Mouse (Mus musculus) neural tube, embryonic 12.5 days (tissue): ENCODE results near the gene Csrnp2. TPM values are rescaled to one million over a fixed set of nuclear protein-coding genes. Genes with fewer than 3 reads are reported as not detected.

Source experiments
- ATAC-seq: fragments of 200-750 bp; cut with Nextera tagmentation; 2 replicates; pipeline ENCODE4 v1.8.0; 2017; ENCODE audit warnings: low read depth, mild to moderate bottlenecking, moderate TSS enrichment, moderate library complexity; ENCODE audit not compliant: low FRiP score
- H3K27ac ChIP-seq: fragments of 300-500 bp; sonication (generic); 2 replicates; pipeline ENCODE4 v1.5.1; 2016
- H3K27me3 ChIP-seq: fragments of 300-500 bp; sonication (generic); replicated peaks from 2 replicates; pipeline ENCODE4 v1.6.1; 2016; ENCODE audit warnings: mild to moderate bottlenecking
- H3K36me3 ChIP-seq: fragments of 300-500 bp; sonication (generic); 2 replicates; pipeline ENCODE4 v1.6.1; 2016; ENCODE audit warnings: mild to moderate bottlenecking
- H3K4me1 ChIP-seq: fragments of 300-500 bp; sonication (generic); 2 replicates; pipeline ENCODE4 v1.6.1; 2016
- H3K4me2 ChIP-seq: fragments of 300-500 bp; sonication (generic); replicated peaks from 2 replicates; pipeline ENCODE4 v1.6.1; 2016; ENCODE audit warnings: mild to moderate bottlenecking
- H3K4me3 ChIP-seq: fragments of 300-500 bp; sonication (generic); 2 replicates; pipeline ENCODE4 v1.5.1; 2016
- H3K9ac ChIP-seq: fragments of 300-500 bp; sonication (generic); 2 replicates; pipeline ENCODE4 v1.6.1; 2016; ENCODE audit warnings: mild to moderate bottlenecking
- H3K9me3 ChIP-seq: fragments of 300-500 bp; sonication (generic); 2 replicates; pipeline ENCODE4 v1.6.1; 2016; ENCODE audit warnings: mild to moderate bottlenecking
- WGBS: fragments of 180-500 bp; shearing (Covaris S2); methylation state at CpG from one replicate; pipeline ENCODE4 v1.1.7; 2016; 5-methylcytosine and 5-hydroxymethylcytosine counted together
- polyA plus RNA-seq: library from polyadenylated mRNA; unstranded; fragments of >200 nt; fragmentation: Nextera tagmentation; extraction: Ambion mirVana; gene quantifications from 2 replicates; pipeline ENCODE4 v1.2.1, GENCODE M21; 2016

Csrnp2 gene
- polyA plus RNA-seq, 1 experiment from 2014 or later: 42.6 TPM

DNA sequence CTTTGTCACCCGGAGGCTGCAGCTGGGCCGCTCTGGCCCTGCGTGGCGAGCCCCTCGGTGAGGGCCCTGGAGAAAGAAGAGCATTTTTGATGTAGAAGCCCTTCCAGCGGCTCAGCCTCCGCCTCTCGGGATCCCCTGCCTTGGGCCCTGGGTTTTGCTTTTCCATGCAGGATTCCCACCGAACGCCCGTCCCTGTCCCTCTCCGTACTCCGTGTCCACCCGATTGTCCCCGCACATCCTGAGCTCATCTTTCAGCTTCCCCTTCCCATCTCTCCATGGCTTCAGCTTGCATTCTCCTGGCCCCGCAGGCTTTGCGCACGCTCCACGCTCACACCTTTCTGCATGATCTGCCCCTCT is 26.1 kb downstream of the Csrnp2 start:
- peaks cover 20% of the 10 kb centered on the region for H3K36me3 ChIP-seq
- under 1% methylated on average over 19 of the region's 19 CpGs for WGBS
- no peaks in the 10 kb centered on the region for H3K27me3 ChIP-seq
- H3K27ac ChIP-seq: peak overlapping the region; percentile 43; the same call in 1 of the 2 replicates
- H3K4me3 ChIP-seq: peak overlapping the region; percentile 64
- H3K4me2 ChIP-seq: peak overlapping the region; percentile 92
- peak; percentile 45; the same call in 1 of the 2 replicates for ATAC-seq
- no peaks in the 10 kb centered on the region for H3K9me3 ChIP-seq
- H3K4me1 ChIP-seq: peaks cover 23% of the 10 kb centered on the region
- peak overlapping the region; percentile 79 for H3K9ac ChIP-seq

DNA sequence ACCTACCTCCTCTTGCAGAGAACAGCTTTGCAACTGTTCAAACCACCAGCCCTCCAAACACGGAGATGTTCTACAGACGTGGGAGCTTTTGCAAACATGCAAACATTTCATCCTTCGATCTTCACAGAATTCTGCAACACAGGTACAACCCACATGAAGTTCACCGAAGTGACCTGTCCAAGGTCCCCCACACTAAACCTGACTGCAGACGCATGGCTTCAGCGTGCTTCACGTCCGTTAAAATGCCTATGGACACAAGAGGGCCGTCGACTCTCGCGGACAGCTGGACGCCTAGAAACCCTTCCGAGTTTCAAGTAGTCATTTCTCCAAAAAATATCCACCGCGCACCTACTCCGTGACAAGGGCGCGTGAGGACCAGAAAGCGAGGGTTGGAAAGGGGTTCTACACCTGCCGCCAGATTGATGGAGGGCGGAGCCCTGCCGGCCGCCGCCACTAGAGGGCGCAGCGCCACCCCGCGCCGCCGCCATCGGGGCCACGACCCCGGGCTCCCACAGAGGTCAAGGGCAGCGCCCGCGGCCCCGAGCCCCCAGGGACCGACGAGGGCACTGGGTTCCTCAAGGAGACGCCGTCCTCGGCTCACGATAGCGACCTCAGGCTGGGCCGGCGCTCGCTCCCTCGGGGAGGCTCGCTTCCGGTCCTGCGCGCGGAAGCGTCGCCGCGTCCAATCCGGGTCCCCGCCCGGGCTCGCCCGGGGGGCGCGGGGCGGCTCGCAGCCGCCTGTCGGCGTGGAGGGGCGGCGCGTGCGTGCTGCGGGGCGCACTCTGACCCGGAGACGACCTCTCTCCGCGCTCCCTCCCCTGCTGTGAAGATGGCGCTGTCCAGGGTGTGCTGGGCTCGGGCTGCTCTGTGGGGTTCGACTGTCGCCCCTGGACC is 26.7 kb downstream of the Csrnp2 start, which contains the start of gene Letmd1:
Gene Letmd1, plus strand, starts transcription at position 729 of the 894 bp plus-strand sequence.
- WGBS: 2% methylated on average over 84 of the region's 84 CpGs
- peaks cover 23% of the 10 kb centered on the region for H3K4me1 ChIP-seq
- H3K36me3 ChIP-seq: peaks cover 13% of the 10 kb centered on the region
- H3K9ac ChIP-seq: peak within 1 kb of the TSS; percentile 79
- peak within 1 kb of the TSS; percentile 43; the same call in 1 of the 2 replicates for H3K27ac ChIP-seq
- no peaks in the 10 kb centered on the region for H3K9me3 ChIP-seq
- H3K4me2 ChIP-seq: peak within 1 kb of the TSS; percentile 92
- peak within 1 kb of the TSS; percentile 64 for H3K4me3 ChIP-seq
- no peaks in the 10 kb centered on the region for H3K27me3 ChIP-seq
- ATAC-seq: peak; percentile 91

DNA sequence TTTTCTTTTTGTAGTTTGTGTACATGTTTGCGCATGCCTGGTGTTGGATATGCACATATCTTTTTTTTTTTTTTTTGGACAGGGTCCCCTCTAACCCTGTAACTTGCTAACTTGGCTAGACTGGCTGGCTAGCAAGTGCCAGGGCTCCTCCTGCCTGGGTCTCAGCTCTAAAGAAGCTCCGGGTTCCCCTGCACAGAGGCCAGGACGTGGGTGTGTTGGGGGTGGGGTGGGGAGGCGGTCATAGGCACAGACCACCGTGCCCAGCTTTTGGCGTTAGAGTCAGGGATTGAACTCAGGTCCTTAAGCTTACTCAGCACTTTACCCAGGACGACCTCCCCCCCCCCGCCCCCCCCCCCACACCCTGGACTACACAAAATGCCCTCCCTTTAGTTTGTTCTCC is 27.6 kb downstream of the Csrnp2 start:
- 44% methylated on average over 8 of the region's 8 CpGs for WGBS
- ATAC-seq: no peak
- Histone ChIP-seq H3K4me2 (peak overlapping the region; percentile 92), H3K9ac (peak overlapping the region; percentile 79), H3K4me1 (peaks cover 23% of the 10 kb centered on the region), H3K9me3 (no peaks in the 10 kb centered on the region), H3K36me3 (peaks cover 10% of the 10 kb centered on the region; the same call in 1 of the 2 replicates), H3K27ac (no peak overlapping the region), H3K4me3 (peak overlapping the region; percentile 64), H3K27me3 (no peaks in the 10 kb centered on the region)

DNA sequence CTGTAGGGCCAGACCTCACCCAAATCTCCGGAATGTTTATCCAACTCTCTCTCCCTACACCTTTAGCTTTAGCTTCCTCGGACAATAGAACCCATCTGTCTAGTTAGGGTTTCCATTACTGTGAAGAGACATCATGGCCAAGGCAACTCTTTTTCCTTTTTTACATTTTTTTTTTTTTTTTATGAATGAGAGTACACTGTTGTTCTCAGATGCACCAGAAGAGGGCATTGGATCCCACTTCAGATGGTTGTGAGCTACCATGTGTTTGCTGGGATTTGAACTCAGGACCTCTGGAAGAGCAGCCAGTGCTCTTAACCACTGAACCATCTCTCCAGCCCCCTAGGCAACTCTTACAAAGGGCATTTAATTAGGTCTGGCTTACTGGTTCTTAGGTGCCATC is 29.9 kb downstream of the Csrnp2 start:
- Histone ChIP-seq H3K4me3 (no peak overlapping the region), H3K9ac (no peak overlapping the region), H3K27ac (no peak overlapping the region), H3K4me1 (peaks cover 22% of the 10 kb centered on the region), H3K9me3 (no peaks in the 10 kb centered on the region), H3K36me3 (no peaks in the 10 kb centered on the region), H3K4me2 (no peak overlapping the region), H3K27me3 (no peaks in the 10 kb centered on the region)
- WGBS: 74% methylated on average over 2 of the region's 2 CpGs
- ATAC-seq: no peak

DNA sequence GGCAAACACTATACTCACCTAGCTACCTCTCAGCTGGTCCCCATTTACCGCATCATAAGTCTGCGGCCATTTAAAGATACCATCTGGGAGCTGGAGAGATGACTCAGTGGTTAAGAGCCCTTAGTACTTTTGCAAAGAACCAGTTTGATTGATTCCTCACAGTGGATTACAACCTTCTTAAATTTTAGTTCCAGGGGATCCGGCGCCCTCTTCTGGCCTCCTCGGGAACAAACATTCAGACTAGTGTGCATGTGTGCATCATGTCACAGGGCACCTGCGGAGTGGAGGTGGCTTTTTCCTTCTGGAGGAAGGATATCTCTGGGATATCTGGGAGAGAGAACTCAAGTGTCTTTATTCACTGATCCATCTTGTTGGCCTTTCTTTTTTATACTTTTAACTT is 31.6 kb downstream of the Csrnp2 start:
- 30% methylated on average over 6 of the region's 6 CpGs for WGBS
- no peak overlapping the region for H3K9ac ChIP-seq
- H3K36me3 ChIP-seq: no peaks in the 10 kb centered on the region
- no peak overlapping the region for H3K4me3 ChIP-seq
- no peaks in the 10 kb centered on the region for H3K27me3 ChIP-seq
- no peak overlapping the region for H3K27ac ChIP-seq
- H3K4me2 ChIP-seq: no peak overlapping the region
- H3K4me1 ChIP-seq: peaks cover 11% of the 10 kb centered on the region
- H3K9me3 ChIP-seq: no peaks in the 10 kb centered on the region
- no peak for ATAC-seq

DNA sequence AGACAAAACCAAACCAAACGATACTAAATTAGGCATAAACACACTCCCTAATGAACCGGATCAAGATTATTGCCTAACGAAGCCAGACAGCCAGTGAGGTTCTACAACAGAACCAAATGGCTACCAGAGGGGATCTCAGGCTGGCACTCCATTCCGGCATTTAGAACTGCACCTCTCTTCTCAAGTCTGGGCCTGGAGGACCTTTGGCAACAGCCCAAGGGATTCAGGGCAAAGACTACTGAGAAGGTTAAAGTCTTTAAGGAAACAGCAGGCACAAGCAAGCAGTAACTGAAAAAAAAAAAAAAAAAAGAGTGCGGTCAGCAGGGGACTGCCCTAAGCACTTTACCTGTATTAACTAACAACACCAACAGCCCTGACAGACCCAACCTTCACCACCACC is 33.2 kb downstream of the Csrnp2 start:
- ATAC-seq: no peak
- no peak overlapping the region for H3K9ac ChIP-seq
- no peaks in the 10 kb centered on the region for H3K36me3 ChIP-seq
- no peak overlapping the region for H3K27ac ChIP-seq
- H3K4me1 ChIP-seq: no peaks in the 10 kb centered on the region
- H3K4me2 ChIP-seq: no peak overlapping the region
- H3K4me3 ChIP-seq: no peak overlapping the region
- no peaks in the 10 kb centered on the region for H3K27me3 ChIP-seq
- no peaks in the 10 kb centered on the region for H3K9me3 ChIP-seq
- 75% methylated on average over 5 of the region's 5 CpGs for WGBS

DNA sequence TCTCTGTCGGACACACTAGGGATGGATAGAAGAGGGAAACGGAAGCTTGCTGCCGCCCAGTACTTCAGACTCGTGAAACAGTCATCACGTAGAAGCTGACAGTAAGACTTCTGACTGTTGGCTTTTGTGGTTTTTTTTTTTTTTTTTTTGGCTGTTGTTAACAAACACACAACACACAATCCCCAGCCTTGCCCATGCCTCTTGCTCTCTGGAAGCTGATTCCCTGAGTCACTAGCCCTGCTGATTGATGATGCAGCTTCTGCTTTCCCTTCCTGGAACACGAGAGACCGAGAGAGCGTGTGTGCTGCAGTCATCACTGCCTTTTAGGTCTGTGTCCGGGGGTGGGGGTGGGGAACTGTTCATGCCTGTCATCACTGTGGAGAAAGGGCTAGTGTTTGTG is 33.6 kb downstream of the Csrnp2 start:
- Histone ChIP-seq H3K27me3 (no peaks in the 10 kb centered on the region), H3K4me1 (no peaks in the 10 kb centered on the region), H3K4me3 (no peak overlapping the region), H3K9me3 (no peaks in the 10 kb centered on the region), H3K36me3 (no peaks in the 10 kb centered on the region), H3K9ac (no peak overlapping the region), H3K27ac (no peak overlapping the region), H3K4me2 (no peak overlapping the region)
- no peak for ATAC-seq
- WGBS: 75% methylated on average over 9 of the region's 9 CpGs

DNA sequence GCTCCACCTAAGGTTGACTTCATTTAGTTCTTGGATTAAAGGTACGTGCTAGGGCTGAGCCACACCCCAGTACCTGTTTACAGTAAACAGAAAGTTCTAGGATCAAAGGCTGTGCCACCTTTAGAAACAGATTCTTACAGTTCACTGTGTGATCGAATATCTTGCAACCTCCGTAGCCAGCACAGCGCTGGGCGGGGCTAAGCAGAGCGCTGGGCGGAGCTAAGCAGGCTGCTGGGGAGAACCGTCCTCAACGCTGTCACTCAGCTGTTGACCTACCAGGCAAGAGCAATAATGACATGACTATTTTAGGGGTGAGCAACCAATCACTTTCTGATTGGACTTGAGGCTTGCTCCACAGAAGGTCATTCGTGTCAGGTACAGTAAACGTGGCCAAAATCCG is 34.3 kb downstream of the Csrnp2 start:
- no peaks in the 10 kb centered on the region for H3K36me3 ChIP-seq
- 10% methylated on average over 12 of the region's 12 CpGs for WGBS
- H3K4me1 ChIP-seq: no peaks in the 10 kb centered on the region
- H3K4me3 ChIP-seq: no peak overlapping the region
- no peak overlapping the region for H3K27ac ChIP-seq
- no peaks in the 10 kb centered on the region for H3K9me3 ChIP-seq
- no peak overlapping the region for H3K9ac ChIP-seq
- peak overlapping the region; percentile 37; the same call in 1 of the 2 replicates for H3K4me2 ChIP-seq
- H3K27me3 ChIP-seq: no peaks in the 10 kb centered on the region
- no peak for ATAC-seq

DNA sequence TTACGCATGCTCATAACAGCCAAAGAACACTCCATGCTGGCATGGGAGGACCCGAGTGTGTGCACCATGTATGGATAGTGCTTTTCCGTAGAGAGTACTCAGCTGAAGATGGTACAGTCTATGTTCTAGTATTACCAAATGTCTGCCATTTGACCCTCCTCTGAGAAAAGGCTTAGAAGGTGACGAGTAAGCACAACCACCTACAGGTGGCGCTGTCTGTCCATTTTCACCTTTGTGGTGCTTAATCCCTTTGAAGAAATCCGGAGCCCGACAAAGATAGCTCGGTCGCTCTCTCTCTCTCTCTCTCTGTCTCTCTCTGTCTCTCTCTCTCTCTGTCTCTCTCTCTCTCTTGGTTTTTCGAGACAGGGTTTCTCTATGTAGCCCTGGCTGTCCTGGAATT is 37.2 kb downstream of the Csrnp2 start:
- no peak overlapping the region for H3K4me2 ChIP-seq

DNA sequence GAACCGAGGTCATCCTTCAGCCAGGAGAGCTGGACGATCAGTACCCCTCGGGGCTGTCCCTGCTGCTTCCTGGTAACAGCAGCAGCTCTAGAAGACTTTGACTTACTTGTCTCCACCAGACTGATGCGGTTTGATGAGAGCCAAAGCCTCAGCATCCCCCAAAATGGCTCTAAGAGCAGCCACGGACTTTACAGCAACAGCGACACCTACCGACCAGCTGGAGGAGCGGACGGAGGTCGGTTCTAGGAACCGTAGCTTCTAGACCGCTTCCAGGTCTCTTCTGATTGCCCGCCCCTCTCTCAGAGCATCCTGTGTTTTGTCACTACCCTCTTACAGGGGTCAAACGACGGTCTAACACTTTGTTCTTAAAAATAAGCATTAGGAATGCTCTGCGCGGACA is 37.9 kb downstream of the Csrnp2 start:
- 8% methylated on average over 17 of the region's 17 CpGs for WGBS
- no peak overlapping the region for H3K27ac ChIP-seq
- no peaks in the 10 kb centered on the region for H3K27me3 ChIP-seq
- no peak overlapping the region for H3K4me3 ChIP-seq
- no peak overlapping the region for H3K4me2 ChIP-seq
- H3K4me1 ChIP-seq: no peaks in the 10 kb centered on the region
- no peaks in the 10 kb centered on the region for H3K9me3 ChIP-seq
- peak overlapping the region; percentile 18; the same call in 1 of the 2 replicates for H3K9ac ChIP-seq
- ATAC-seq: no peak
- H3K36me3 ChIP-seq: no peaks in the 10 kb centered on the region

More for the DNA sequence above, 37.2 kb downstream of the Csrnp2 start:
- Histone ChIP-seq H3K36me3 (no peaks in the 10 kb centered on the region), H3K9ac (no peak overlapping the region), H3K4me3 (no peak overlapping the region), H3K27ac (no peak overlapping the region), H3K27me3 (no peaks in the 10 kb centered on the region), H3K9me3 (no peaks in the 10 kb centered on the region), H3K4me1 (no peaks in the 10 kb centered on the region)
- 41% methylated on average over 10 of the region's 10 CpGs for WGBS
- no peak for ATAC-seq

DNA sequence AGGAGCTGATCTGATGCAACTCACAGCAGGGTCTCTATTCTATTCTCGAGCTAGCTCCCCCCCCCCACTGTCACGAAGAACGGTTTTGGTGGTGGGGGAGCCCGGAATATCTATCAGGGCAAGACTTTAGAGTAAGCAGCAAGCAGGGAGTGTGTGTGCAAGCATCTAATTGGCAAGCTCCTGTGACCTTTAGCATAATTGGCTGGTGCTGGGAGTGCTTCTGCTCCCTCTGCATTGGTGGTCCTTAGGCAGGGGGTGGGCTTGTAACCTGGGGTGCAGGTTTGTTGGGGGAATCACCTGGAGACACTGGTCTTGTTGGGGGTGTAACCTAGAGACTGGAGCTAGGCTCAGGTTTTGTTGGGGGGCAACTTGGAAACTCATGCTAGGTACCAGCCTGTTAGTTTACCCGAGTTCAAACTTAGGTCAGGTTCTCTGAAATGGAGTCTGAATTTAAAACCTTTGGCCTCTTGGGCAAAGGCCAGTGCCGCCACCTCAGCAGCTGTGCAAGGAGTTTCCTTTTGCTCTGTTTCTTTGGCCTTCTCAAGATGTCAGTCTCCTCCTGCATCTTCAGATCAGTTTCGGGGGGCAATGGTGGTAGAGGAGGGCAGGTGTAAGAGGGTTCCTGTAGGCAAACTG is 38.8 kb downstream of the Csrnp2 start:
- Histone ChIP-seq H3K4me2 (no peak overlapping the region), H3K27ac (no peak overlapping the region), H3K4me3 (no peak overlapping the region), H3K9ac (no peak overlapping the region), H3K36me3 (no peaks in the 10 kb centered on the region), H3K27me3 (no peaks in the 10 kb centered on the region), H3K4me1 (no peaks in the 10 kb centered on the region), H3K9me3 (no peaks in the 10 kb centered on the region)
- no peak for ATAC-seq
- 76% methylated on average over 7 of the region's 7 CpGs for WGBS

DNA sequence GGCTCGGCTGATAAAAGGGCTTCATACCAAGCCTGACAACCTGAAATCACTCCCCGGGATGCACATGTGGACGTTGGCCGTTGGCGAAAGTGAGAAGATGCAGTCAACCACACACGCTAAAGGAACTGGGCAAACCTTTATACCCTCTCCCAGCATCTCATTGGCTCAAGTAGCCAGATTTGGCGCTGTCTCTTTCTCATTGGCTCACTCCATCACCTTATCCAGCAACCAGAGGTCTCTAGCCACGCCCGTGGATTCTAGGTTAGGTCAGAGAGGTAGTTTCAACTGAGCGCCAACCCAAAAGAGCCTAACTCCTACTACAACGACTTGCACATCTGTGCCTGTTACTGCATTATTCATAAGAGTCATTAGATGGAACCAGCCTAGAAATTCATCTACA is 42.8 kb downstream of the Csrnp2 start:
- H3K4me1 ChIP-seq: no peaks in the 10 kb centered on the region
- no peaks in the 10 kb centered on the region for H3K27me3 ChIP-seq
- H3K27ac ChIP-seq: no peak overlapping the region
- H3K9ac ChIP-seq: no peak overlapping the region
- ATAC-seq: no peak
- no peaks in the 10 kb centered on the region for H3K9me3 ChIP-seq
- 83% methylated on average over 11 of the region's 11 CpGs for WGBS
- no peak overlapping the region for H3K4me3 ChIP-seq
- no peak overlapping the region for H3K4me2 ChIP-seq
- H3K36me3 ChIP-seq: no peaks in the 10 kb centered on the region
